Mouse (Mus musculus) lung, postnatal 0 days (tissue): ENCODE data around the gene Zfp385a. TPM values are rescaled to one million over a fixed set of nuclear protein-coding genes. Genes with fewer than 3 reads are reported as not detected.

Source experiments
- ATAC-seq: fragments of 200-750 bp; cut with Nextera tagmentation; 2 replicates; pipeline ENCODE4 v1.8.0; 2017; ENCODE audit warnings: moderate library complexity
- DNase-seq: peaks from one replicate; pipeline ENCODE4 v3.0.0-alpha.2; 2016; ENCODE audit warnings: low spot score
- H3K27ac ChIP-seq: fragments of 300-500 bp; sonication (generic); 2 replicates; pipeline ENCODE4 v1.5.1; 2014; ENCODE audit warnings: antibody characterized with exemption, mild to moderate bottlenecking, low read length, mixed read lengths
- H3K27me3 ChIP-seq: fragments of 300-500 bp; sonication (generic); replicated peaks from 2 replicates; pipeline ENCODE4 v1.6.1; 2014; ENCODE audit warnings: low read length, mixed read lengths; ENCODE audit not compliant: insufficient read depth
- H3K36me3 ChIP-seq: fragments of 300-500 bp; sonication (generic); 2 replicates; pipeline ENCODE4 v1.6.1; 2014; ENCODE audit warnings: low read length, mixed read lengths; ENCODE audit not compliant: insufficient read depth
- H3K4me1 ChIP-seq: fragments of 300-500 bp; sonication (generic); 2 replicates; pipeline ENCODE4 v1.6.1; 2014; ENCODE audit warnings: antibody characterized with exemption, low read depth, low read length, mixed read lengths; ENCODE audit not compliant: insufficient read depth
- H3K4me2 ChIP-seq: fragments of 300-500 bp; sonication (generic); replicated peaks from 2 replicates; pipeline ENCODE4 v1.6.1; 2014; ENCODE audit warnings: low read depth, mild to moderate bottlenecking, low read length, moderate library complexity, mixed read lengths
- H3K4me3 ChIP-seq: fragments of 300-500 bp; sonication (generic); 2 replicates; pipeline ENCODE4 v1.5.1; 2014; ENCODE audit warnings: low read depth, low read length
- H3K9ac ChIP-seq: fragments of 300-500 bp; sonication (generic); replicated peaks from 2 replicates; pipeline ENCODE4 v1.6.1; 2014; ENCODE audit warnings: low read depth, mild to moderate bottlenecking
- H3K9me3 ChIP-seq: fragments of 300-500 bp; sonication (generic); 2 replicates; pipeline ENCODE4 v1.6.1; 2016; ENCODE audit warnings: low read length, mixed read lengths
- CTCF ChIP-seq: IDR thresholded peaks from 2 replicates; pipeline ENCODE4 v1.5.1; 2016; ENCODE audit warnings: antibody characterized with exemption, mild to moderate bottlenecking
- EP300 ChIP-seq: IDR thresholded peaks from 2 replicates; pipeline ENCODE4 v1.6.1; 2016; ENCODE audit warnings: antibody characterized with exemption, mild to moderate bottlenecking, control low read depth
- WGBS: fragments of 180-500 bp; shearing (Covaris S2); extraction: QIAGEN DNeasy Blood & Tissue Kit; methylation state at CpG from one replicate; pipeline ENCODE4 v1.1.7; 2014; 5-methylcytosine and 5-hydroxymethylcytosine counted together
- polyA plus RNA-seq: library from polyadenylated mRNA; unstranded; fragments of >200 nt; fragmentation: Nextera tagmentation; extraction: Ambion mirVana; gene quantifications from 2 replicates; pipeline ENCODE4 v1.2.1, GENCODE M21; 2015

Gene Zfp385a
- polyA plus RNA-seq, 1 experiment from 2014 or later, result 6.5 TPM

- H3K27ac ChIP-seq, result no peak overlapping the region
- H3K4me1 ChIP-seq, result no peaks in the 10 kb centered on the region
- no peak for ATAC-seq
- no peak overlapping the region for H3K4me3 ChIP-seq
- 88% methylated on average over 2 of the region's 2 CpGs for WGBS
- no peak overlapping the region for H3K4me2 ChIP-seq
- no peak overlapping the region for H3K9ac ChIP-seq
- no peaks in the 10 kb centered on the region for H3K9me3 ChIP-seq
- H3K36me3 ChIP-seq, result peaks cover 23% of the 10 kb centered on the region
- no peak for DNase-seq
- TF ChIP-seq EP300 (no peak), CTCF (no peak)
- no peaks in the 10 kb centered on the region for H3K27me3 ChIP-seq
Observed at GRCm38 (mm10) chr15:103354690-103355089, 14.8 kb upstream of the Zfp385a start.

GRCm38 (mm10) chr15:103353511-103354256 lies 13.8 kb upstream of the Zfp385a start:
- H3K4me2 ChIP-seq, result no peak overlapping the region
- H3K4me1 ChIP-seq, result no peaks in the 10 kb centered on the region
- no peaks in the 10 kb centered on the region for H3K9me3 ChIP-seq
- H3K9ac ChIP-seq, result no peak overlapping the region
- 89% methylated on average over 11 of the region's 11 CpGs for WGBS
- H3K27ac ChIP-seq, result no peak overlapping the region
- DNase-seq (no peak), ATAC-seq (no peak)
- no peaks in the 10 kb centered on the region for H3K27me3 ChIP-seq
- H3K4me3 ChIP-seq, result no peak overlapping the region
- no peak for TF ChIP-seq CTCF
- no peak for TF ChIP-seq EP300
- H3K36me3 ChIP-seq, result peaks cover 28% of the 10 kb centered on the region

- peaks cover 28% of the 10 kb centered on the region for H3K36me3 ChIP-seq
- H3K9ac ChIP-seq, result no peak overlapping the region
- DNase-seq (peak; percentile 65), ATAC-seq (peak; percentile 38)
- H3K4me1 ChIP-seq, result no peaks in the 10 kb centered on the region
- WGBS, result 36% methylated on average over 4 of the region's 4 CpGs
- H3K4me2 ChIP-seq, result no peak overlapping the region
- H3K27ac ChIP-seq, result no peak overlapping the region
- H3K9me3 ChIP-seq, result no peaks in the 10 kb centered on the region
- H3K27me3 ChIP-seq, result no peaks in the 10 kb centered on the region
- no peak overlapping the region for H3K4me3 ChIP-seq
- TF ChIP-seq EP300 (no peak), CTCF (peak; percentile 86)
Observed at GRCm38 (mm10) chr15:103352856-103353255, 13.0 kb upstream of the Zfp385a start.

- Histone ChIP-seq H3K27me3 (no peaks in the 10 kb centered on the region), H3K9me3 (no peaks in the 10 kb centered on the region), H3K27ac (no peak overlapping the region), H3K4me2 (no peak overlapping the region), H3K9ac (no peak overlapping the region), H3K4me1 (no peaks in the 10 kb centered on the region), H3K36me3 (peaks cover 28% of the 10 kb centered on the region), H3K4me3 (no peak overlapping the region)
- TF ChIP-seq EP300 (no peak), CTCF (peak; percentile 80)
- ATAC-seq (peak; percentile 49; the same call in 1 of the 2 replicates), DNase-seq (peak; percentile 89)
- 0% methylated on average over 2 of the region's 2 CpGs for WGBS
Observed at GRCm38 (mm10) chr15:103347275-103347684, 7.4 kb upstream of the Zfp385a start.

GRCm38 (mm10) chr15:103345789-103346188 lies 5.9 kb upstream of the Zfp385a start:
- ATAC-seq, result no peak
- Histone ChIP-seq H3K27ac (no peak overlapping the region), H3K27me3 (no peaks in the 10 kb centered on the region; the same call in 1 of the 2 replicates), H3K4me1 (no peaks in the 10 kb centered on the region), H3K4me3 (no peak overlapping the region), H3K4me2 (no peak overlapping the region), H3K9ac (no peak overlapping the region), H3K36me3 (peaks cover 26% of the 10 kb centered on the region), H3K9me3 (no peaks in the 10 kb centered on the region)
- no peak for DNase-seq
- TF ChIP-seq CTCF (no peak), EP300 (no peak)
- WGBS, result 93% methylated on average over 6 of the region's 6 CpGs

- no peak for DNase-seq
- peaks cover 14% of the 10 kb centered on the region for H3K27me3 ChIP-seq
- no peak overlapping the region for H3K27ac ChIP-seq
- H3K4me2 ChIP-seq, result no peak overlapping the region
- H3K36me3 ChIP-seq, result peaks cover 10% of the 10 kb centered on the region; the same call in 1 of the 2 replicates
- H3K9ac ChIP-seq, result no peak overlapping the region
- no peaks in the 10 kb centered on the region for H3K9me3 ChIP-seq
- H3K4me1 ChIP-seq, result peaks cover 6% of the 10 kb centered on the region; the same call in 1 of the 2 replicates
- no peak overlapping the region for H3K4me3 ChIP-seq
- ATAC-seq, result no peak
- TF ChIP-seq EP300 (no peak), CTCF (peak; percentile 23; the same call in 1 of the 2 replicates)
Observed at GRCm38 (mm10) chr15:103343556-103343955, 3.7 kb upstream of the Zfp385a start.
